Mouse (Mus musculus) forebrain, embryonic 10.5 days (tissue): ENCODE measurements around the gene Igf1r. TPM values are rescaled to one million over a fixed set of nuclear protein-coding genes. Genes with fewer than 3 reads are reported as not detected.

Source experiments
- DNase-seq: peaks from one replicate; pipeline ENCODE4 v3.0.0-alpha.2; 2017; ENCODE audit warnings: low spot score; ENCODE audit errors: extremely low spot score
- H3K27ac ChIP-seq: fragments of 300-500 bp; sonication (generic); 2 replicates; pipeline ENCODE4 v1.5.1; 2016; ENCODE audit warnings: mild to moderate bottlenecking
- H3K27me3 ChIP-seq: fragments of 300-500 bp; sonication (generic); 2 replicates; pipeline ENCODE4 v1.6.1; 2016; ENCODE audit warnings: mild to moderate bottlenecking; ENCODE audit not compliant: poor library complexity, severe bottlenecking
- H3K36me3 ChIP-seq: fragments of 300-500 bp; sonication (generic); replicated peaks from 2 replicates; pipeline ENCODE4 v1.6.1; 2016; ENCODE audit warnings: mild to moderate bottlenecking, moderate library complexity
- H3K4me1 ChIP-seq: fragments of 300-500 bp; sonication (generic); 2 replicates; pipeline ENCODE4 v1.6.1; 2016
- H3K4me3 ChIP-seq: fragments of 300-500 bp; sonication (generic); 2 replicates; pipeline ENCODE4 v1.5.1; 2016; ENCODE audit warnings: mild to moderate bottlenecking, moderate library complexity
- H3K9me3 ChIP-seq: fragments of 300-500 bp; sonication (generic); 2 replicates; pipeline ENCODE4 v1.6.1; 2016; ENCODE audit warnings: mild to moderate bottlenecking, moderate library complexity
- WGBS: fragments of 180-500 bp; shearing (Covaris S2); methylation state at CpG from one replicate; pipeline ENCODE4 v1.1.7; 2016; 5-methylcytosine and 5-hydroxymethylcytosine counted together
- polyA plus RNA-seq: library from polyadenylated mRNA; unstranded; fragments of >200 nt; fragmentation: Nextera tagmentation; extraction: Ambion mirVana; gene quantifications from 2 replicates; pipeline ENCODE4 v1.2.1, GENCODE M21; 2016

Gene Igf1r
- polyA plus RNA-seq, 1 experiment from 2014 or later = 20.8 TPM

- no peak for DNase-seq
- no peak overlapping the region for H3K27ac ChIP-seq
- H3K4me3 ChIP-seq = no peak overlapping the region
- H3K27me3 ChIP-seq = no peaks in the 10 kb centered on the region
- H3K9me3 ChIP-seq = peaks cover 11% of the 10 kb centered on the region
- WGBS = 87% methylated on average over 4 of the region's 4 CpGs
- H3K4me1 ChIP-seq = peaks cover 17% of the 10 kb centered on the region
- peaks cover 55% of the 10 kb centered on the region for H3K36me3 ChIP-seq
Observed at GRCm38 (mm10) chr7:68018038-68018437, 65.4 kb downstream of the Igf1r start.

- Histone ChIP-seq H3K9me3 (peaks cover 6% of the 10 kb centered on the region), H3K4me1 (peaks cover 24% of the 10 kb centered on the region), H3K36me3 (peaks cover 39% of the 10 kb centered on the region), H3K27me3 (no peaks in the 10 kb centered on the region), H3K4me3 (no peak overlapping the region), H3K27ac (no peak overlapping the region)
- DNase-seq = no peak
- WGBS = 91% methylated on average over 2 of the region's 2 CpGs
Observed at GRCm38 (mm10) chr7:68020556-68020955, 67.9 kb downstream of the Igf1r start.

GRCm38 (mm10) chr7:68021741-68022140, 69.1 kb downstream of the Igf1r start:
- DNase-seq = no peak
- peaks cover 34% of the 10 kb centered on the region for H3K4me1 ChIP-seq

GRCm38 (mm10) chr7:68022188-68022587, 69.6 kb downstream of the Igf1r start:
- no peaks in the 10 kb centered on the region for H3K9me3 ChIP-seq
- WGBS = 89% methylated on average over 6 of the region's 6 CpGs

More at GRCm38 (mm10) chr7:68021741-68022140, 69.1 kb downstream of the Igf1r start:
- H3K36me3 ChIP-seq = peaks cover 32% of the 10 kb centered on the region
- no peaks in the 10 kb centered on the region for H3K9me3 ChIP-seq
- H3K4me3 ChIP-seq = no peak overlapping the region
- H3K27me3 ChIP-seq = no peaks in the 10 kb centered on the region
- no peak overlapping the region for H3K27ac ChIP-seq
- 82% methylated on average over 2 of the region's 2 CpGs for WGBS

GRCm38 (mm10) chr7:68023882-68024281, 71.3 kb downstream of the Igf1r start:
- Histone ChIP-seq H3K27ac (no peak overlapping the region), H3K4me1 (peaks cover 46% of the 10 kb centered on the region)
- DNase-seq = no peak

More at GRCm38 (mm10) chr7:68022188-68022587, 69.6 kb downstream of the Igf1r start:
- no peaks in the 10 kb centered on the region for H3K27me3 ChIP-seq
- H3K4me3 ChIP-seq = no peak overlapping the region
- H3K27ac ChIP-seq = no peak overlapping the region
- no peak for DNase-seq
- peaks cover 36% of the 10 kb centered on the region for H3K36me3 ChIP-seq
- H3K4me1 ChIP-seq = peaks cover 34% of the 10 kb centered on the region

GRCm38 (mm10) chr7:68024625-68025024, 72.0 kb downstream of the Igf1r start:
- H3K4me3 ChIP-seq = no peak overlapping the region
- peaks cover 51% of the 10 kb centered on the region for H3K4me1 ChIP-seq
- peaks cover 28% of the 10 kb centered on the region for H3K36me3 ChIP-seq
- H3K9me3 ChIP-seq = no peaks in the 10 kb centered on the region
- H3K27ac ChIP-seq = no peak overlapping the region
- WGBS = 83% methylated on average over 4 of the region's 4 CpGs
- no peaks in the 10 kb centered on the region for H3K27me3 ChIP-seq
- DNase-seq = no peak

More at GRCm38 (mm10) chr7:68023882-68024281, 71.3 kb downstream of the Igf1r start:
- Histone ChIP-seq H3K36me3 (peaks cover 36% of the 10 kb centered on the region), H3K4me3 (no peak overlapping the region), H3K9me3 (no peaks in the 10 kb centered on the region), H3K27me3 (no peaks in the 10 kb centered on the region)
- WGBS = 90% methylated on average over 4 of the region's 4 CpGs

GRCm38 (mm10) chr7:68025396-68025795, 72.8 kb downstream of the Igf1r start:
- no peak for DNase-seq
- 0 out of 2 replicates have a peak overlapping the region, but pooled peaks have one; percentile 13 for H3K27ac ChIP-seq
- no peaks in the 10 kb centered on the region for H3K9me3 ChIP-seq
- no peaks in the 10 kb centered on the region for H3K27me3 ChIP-seq
- peaks cover 57% of the 10 kb centered on the region for H3K4me1 ChIP-seq
- no peak overlapping the region for H3K4me3 ChIP-seq
- peaks cover 20% of the 10 kb centered on the region for H3K36me3 ChIP-seq
- 85% methylated on average over 3 of the region's 3 CpGs for WGBS

- no peak overlapping the region for H3K4me3 ChIP-seq
- DNase-seq = no peak
- peaks cover 20% of the 10 kb centered on the region for H3K36me3 ChIP-seq
- H3K27ac ChIP-seq = no peak overlapping the region
- WGBS = 89% methylated on average over 9 of the region's 9 CpGs
- H3K27me3 ChIP-seq = no peaks in the 10 kb centered on the region
- H3K4me1 ChIP-seq = peaks cover 62% of the 10 kb centered on the region
- no peaks in the 10 kb centered on the region for H3K9me3 ChIP-seq
Observed at GRCm38 (mm10) chr7:68026076-68026475, 73.4 kb downstream of the Igf1r start.

GRCm38 (mm10) chr7:68028167-68028566, 75.5 kb downstream of the Igf1r start:
- Histone ChIP-seq H3K4me3 (no peak overlapping the region), H3K9me3 (no peaks in the 10 kb centered on the region), H3K4me1 (peaks cover 56% of the 10 kb centered on the region), H3K27me3 (no peaks in the 10 kb centered on the region), H3K27ac (no peak overlapping the region), H3K36me3 (peaks cover 16% of the 10 kb centered on the region)
- 87% methylated on average over 4 of the region's 4 CpGs for WGBS
- DNase-seq = no peak

- Histone ChIP-seq H3K27ac (peak overlapping the region; percentile 15; the same call in 1 of the 2 replicates), H3K27me3 (no peaks in the 10 kb centered on the region), H3K4me1 (peaks cover 55% of the 10 kb centered on the region), H3K4me3 (no peak overlapping the region), H3K9me3 (no peaks in the 10 kb centered on the region), H3K36me3 (peaks cover 8% of the 10 kb centered on the region; the same call in 1 of the 2 replicates)
- DNase-seq = no peak
- WGBS = 43% methylated on average over 9 of the region's 9 CpGs
Observed at GRCm38 (mm10) chr7:68030846-68031245, 78.2 kb downstream of the Igf1r start.

- no peak for DNase-seq
- H3K4me1 ChIP-seq = peaks cover 21% of the 10 kb centered on the region
- no peak overlapping the region for H3K4me3 ChIP-seq
- no peak overlapping the region for H3K27ac ChIP-seq
- WGBS = 84% methylated on average over 4 of the region's 4 CpGs
- no peaks in the 10 kb centered on the region for H3K9me3 ChIP-seq
- H3K27me3 ChIP-seq = no peaks in the 10 kb centered on the region
- H3K36me3 ChIP-seq = no peaks in the 10 kb centered on the region
Observed at GRCm38 (mm10) chr7:68036527-68036926, 83.9 kb downstream of the Igf1r start.

- 75% methylated on average over 8 of the region's 8 CpGs for WGBS
- Histone ChIP-seq H3K27ac (no peak overlapping the region), H3K4me1 (peaks cover 16% of the 10 kb centered on the region), H3K36me3 (0 out of 2 replicates have a peak, but pooled peaks cover 3% of the 10 kb centered on the region), H3K4me3 (no peak overlapping the region), H3K27me3 (no peaks in the 10 kb centered on the region), H3K9me3 (no peaks in the 10 kb centered on the region)
- DNase-seq = no peak
Observed at GRCm38 (mm10) chr7:68038846-68039245, 86.2 kb downstream of the Igf1r start.

- Histone ChIP-seq H3K9me3 (no peaks in the 10 kb centered on the region), H3K4me3 (no peak overlapping the region), H3K27me3 (no peaks in the 10 kb centered on the region), H3K36me3 (0 out of 2 replicates have a peak, but pooled peaks cover 3% of the 10 kb centered on the region), H3K4me1 (peaks cover 9% of the 10 kb centered on the region), H3K27ac (no peak overlapping the region)
- WGBS = 95% methylated on average over 2 of the region's 2 CpGs
- no peak for DNase-seq
Observed at GRCm38 (mm10) chr7:68039550-68039949, 86.9 kb downstream of the Igf1r start.

- Histone ChIP-seq H3K36me3 (0 out of 2 replicates have a peak, but pooled peaks cover 3% of the 10 kb centered on the region), H3K4me3 (no peak overlapping the region), H3K27ac (no peak overlapping the region), H3K4me1 (peaks cover 16% of the 10 kb centered on the region; the same call in 1 of the 2 replicates), H3K9me3 (no peaks in the 10 kb centered on the region), H3K27me3 (no peaks in the 10 kb centered on the region)
- DNase-seq = no peak
- 80% methylated on average over 4 of the region's 4 CpGs for WGBS
Observed at GRCm38 (mm10) chr7:68044621-68045020, 92.0 kb downstream of the Igf1r start.
